Mouse (Mus musculus) ES-E14 (cell line): Measurements from ENCODE around the gene Usp47. TPM values are rescaled to one million over a fixed set of nuclear protein-coding genes. Genes with fewer than 3 reads are reported as not detected.

Experiments used
- DNase-seq: peaks from one replicate; pipeline ENCODE4 v3.0.0-alpha.2; 2013; ENCODE audit warnings: low read depth, low spot score
- H3K27ac ChIP-seq: 2 replicates; pipeline ENCODE4 v1.5.1; 2012; ENCODE audit warnings: low read depth, mild to moderate bottlenecking, low read length, moderate library complexity, mixed read lengths; ENCODE audit not compliant: poor library complexity, insufficient read depth, severe bottlenecking
- H3K36me3 ChIP-seq: 2 replicates; pipeline ENCODE4 v1.6.1; 2012; ENCODE audit warnings: mild to moderate bottlenecking, low read length, moderate library complexity, mixed read lengths; ENCODE audit not compliant: control insufficient read depth, poor library complexity, insufficient read depth, severe bottlenecking
- H3K4me1 ChIP-seq, 2 experiments: fragments of 150-350 bp in 1 of 2; sonication (generic) in 1 of 2; 2 replicates each; pipeline ENCODE4 v1.6.1; 2012; ENCODE audit warnings: low read length in 2 of 2, mild to moderate bottlenecking in 1 of 2, mixed read lengths in 1 of 2; ENCODE audit not compliant: control insufficient read depth in 2 of 2, insufficient read depth in 2 of 2, poor library complexity in 1 of 2
- H3K4me3 ChIP-seq, 2 experiments: fragments of 150-350 bp in 1 of 2; sonication (generic) in 1 of 2; 2 replicates each; pipeline ENCODE4 v1.5.1; 2012; ENCODE audit warnings: low read length in 2 of 2, low read depth in 1 of 2, mild to moderate bottlenecking in 1 of 2, mixed read lengths in 1 of 2; ENCODE audit not compliant: insufficient read depth in 1 of 2, poor library complexity in 1 of 2, severe bottlenecking in 1 of 2
- H3K9ac ChIP-seq: 2 replicates; pipeline ENCODE4 v1.6.1; 2012; ENCODE audit warnings: low read depth, mild to moderate bottlenecking, low read length, mixed read lengths; ENCODE audit not compliant: poor library complexity, insufficient read depth, severe bottlenecking
- H3K9me3 ChIP-seq: fragments of 150-350 bp; sonication (generic); 2 replicates; pipeline ENCODE4 v1.6.1; 2012; ENCODE audit warnings: low read depth, mild to moderate bottlenecking, low read length; ENCODE audit not compliant: control insufficient read depth, insufficient read depth
- CHD2 ChIP-seq: IDR thresholded peaks from 2 replicates; pipeline ENCODE4 v1.6.1; 2014; ENCODE audit warnings: mild to moderate bottlenecking, low read depth, low read length, inconsistent platforms
- HCFC1 ChIP-seq: IDR thresholded peaks from 2 replicates; pipeline ENCODE4 v1.6.1; 2012; ENCODE audit warnings: low read length, inconsistent platforms, borderline replicate concordance; ENCODE audit not compliant: insufficient read depth
- MAFK ChIP-seq: IDR thresholded peaks from 2 replicates; pipeline ENCODE4 v1.6.1; 2014; ENCODE audit warnings: mild to moderate bottlenecking, low read depth, low read length, inconsistent platforms; ENCODE audit not compliant: insufficient read depth
- ZC3H11A ChIP-seq: IDR thresholded peaks from 2 replicates; pipeline ENCODE4 v1.6.1; 2012; ENCODE audit warnings: low read depth, mild to moderate bottlenecking, inconsistent platforms, low read length, borderline replicate concordance
- ZNF384 ChIP-seq: IDR thresholded peaks from 2 replicates; pipeline ENCODE4 v1.6.1; 2012; ENCODE audit warnings: low read depth, low read length, inconsistent platforms
- in situ Hi-C, 2 experiments: fragments of 600-800 bp; cut with MboI; formaldehyde crosslinking; loops; one replicate each; pipeline ENCODE4 v1.15.1; 2025; ENCODE audit warnings: low sequenced_read_pairs in 2 of 2, inconsistent platforms in 1 of 2; ENCODE audit not compliant: unreplicated experiment in 2 of 2
- total RNA-seq: library from RNA; depleted of rRNA; stranded (reverse); fragments of 300-350 nt; gene quantifications from 2 replicates; pipeline ENCODE4 v1.2.3, GENCODE M21; 2012

The Usp47 gene
- total RNA-seq, 1 experiment, result 45.6 TPM

GRCm38 (mm10) chr7:111985266-111985665 is 38.0 kb upstream of the Usp47 start:
- Histone ChIP-seq H3K9me3 (no peaks in the 10 kb centered on the region), H3K27ac (no peak overlapping the region), H3K9ac (no peak overlapping the region), H3K4me3 (no peak overlapping the region), H3K4me1 (no peaks in the 10 kb centered on the region), H3K36me3 (no peaks in the 10 kb centered on the region)
- DNase-seq, result no peak
- TF ChIP-seq HCFC1 (no peak), ZC3H11A (no peak), CHD2 (no peak)
- in situ Hi-C loops, result no loop called here

GRCm38 (mm10) chr7:111986906-111987305 is 36.4 kb upstream of the Usp47 start:
- Histone ChIP-seq H3K4me3 (no peak overlapping the region), H3K27ac (no peak overlapping the region), H3K4me1 (no peaks in the 10 kb centered on the region), H3K9ac (no peak overlapping the region), H3K9me3 (no peaks in the 10 kb centered on the region), H3K36me3 (no peaks in the 10 kb centered on the region)
- no peak for TF ChIP-seq ZC3H11A
- no peak for TF ChIP-seq HCFC1
- TF ChIP-seq MAFK, result no peak
- no peak for TF ChIP-seq ZNF384
- TF ChIP-seq CHD2, result no peak
- no peak for DNase-seq
- in situ Hi-C loops, result no loop called here

- no peak overlapping the region for H3K9ac ChIP-seq
- no peaks in the 10 kb centered on the region for H3K4me1 ChIP-seq
- no peak overlapping the region for H3K27ac ChIP-seq
- no peaks in the 10 kb centered on the region for H3K36me3 ChIP-seq
- TF ChIP-seq HCFC1 (no peak), ZNF384 (no peak), CHD2 (no peak), ZC3H11A (no peak), MAFK (no peak)
- H3K4me3 ChIP-seq, result no peak overlapping the region
- no peaks in the 10 kb centered on the region for H3K9me3 ChIP-seq
- in situ Hi-C loops, result no loop called here
- DNase-seq, result no peak
These were observed 25.9 kb upstream of the Usp47 start for GRCm38 (mm10) chr7:111997441-111997840.

GRCm38 (mm10) chr7:111998446-111999004 is 24.8 kb upstream of the Usp47 start:
- TF ChIP-seq ZNF384 (no peak), CHD2 (no peak), MAFK (no peak), ZC3H11A (no peak), HCFC1 (no peak)
- no peaks in the 10 kb centered on the region for H3K4me1 ChIP-seq
- no peak overlapping the region for H3K4me3 ChIP-seq
- in situ Hi-C loops, result no loop called here
- no peak for DNase-seq
- H3K36me3 ChIP-seq, result no peaks in the 10 kb centered on the region
- H3K9ac ChIP-seq, result no peak overlapping the region
- H3K27ac ChIP-seq, result no peak overlapping the region
- H3K9me3 ChIP-seq, result no peaks in the 10 kb centered on the region

GRCm38 (mm10) chr7:111999376-111999775 is 23.9 kb upstream of the Usp47 start:
- in situ Hi-C loops, result no loop called here

More at GRCm38 (mm10) chr7:111999376-111999775, 23.9 kb upstream of the Usp47 start:
- H3K4me3 ChIP-seq, result no peak overlapping the region
- TF ChIP-seq HCFC1 (no peak), CHD2 (no peak), MAFK (no peak), ZNF384 (no peak), ZC3H11A (no peak)
- no peaks in the 10 kb centered on the region for H3K36me3 ChIP-seq
- no peaks in the 10 kb centered on the region for H3K9me3 ChIP-seq
- no peak overlapping the region for H3K27ac ChIP-seq
- H3K4me1 ChIP-seq, result no peaks in the 10 kb centered on the region
- no peak overlapping the region for H3K9ac ChIP-seq
- no peak for DNase-seq
